Mouse (Mus musculus) midbrain, embryonic 10.5 days (tissue): ENCODE data around the gene Ndufb6. TPM values are rescaled to one million over a fixed set of nuclear protein-coding genes. Genes with fewer than 3 reads are reported as not detected.

Experiments
- DNase-seq: peaks from one replicate; pipeline ENCODE4 v3.0.0-alpha.2; 2017; ENCODE audit warnings: low spot score
- H3K27ac ChIP-seq: fragments of 300-500 bp; sonication (generic); replicated peaks from 2 replicates; pipeline ENCODE4 v1.5.1; 2016; ENCODE audit warnings: mild to moderate bottlenecking
- H3K27me3 ChIP-seq: fragments of 300-500 bp; sonication (generic); 2 replicates; pipeline ENCODE4 v1.6.1; 2016; ENCODE audit warnings: low read depth, mild to moderate bottlenecking; ENCODE audit not compliant: poor library complexity, severe bottlenecking
- H3K36me3 ChIP-seq: fragments of 300-500 bp; sonication (generic); 2 replicates; pipeline ENCODE4 v1.6.1; 2016; ENCODE audit warnings: mild to moderate bottlenecking, moderate library complexity
- H3K4me1 ChIP-seq: fragments of 300-500 bp; sonication (generic); 2 replicates; pipeline ENCODE4 v1.6.1; 2016
- H3K4me3 ChIP-seq: fragments of 300-500 bp; sonication (generic); 2 replicates; pipeline ENCODE4 v1.5.1; 2016; ENCODE audit warnings: mild to moderate bottlenecking, moderate library complexity
- H3K9me3 ChIP-seq: fragments of 300-500 bp; sonication (generic); replicated peaks from 2 replicates; pipeline ENCODE4 v1.6.1; 2016; ENCODE audit warnings: mild to moderate bottlenecking
- WGBS: fragments of 180-500 bp; shearing (Covaris S2); methylation state at CpG from one replicate; pipeline ENCODE4 v1.1.7; 2016; 5-methylcytosine and 5-hydroxymethylcytosine counted together
- polyA plus RNA-seq: library from polyadenylated mRNA; unstranded; fragments of >200 nt; fragmentation: Nextera tagmentation; extraction: Ambion mirVana; gene quantifications from 2 replicates; pipeline ENCODE4 v1.2.1, GENCODE M21; 2016

The Ndufb6 gene
- polyA plus RNA-seq, 1 experiment from 2014 or later = 311 TPM

DNA sequence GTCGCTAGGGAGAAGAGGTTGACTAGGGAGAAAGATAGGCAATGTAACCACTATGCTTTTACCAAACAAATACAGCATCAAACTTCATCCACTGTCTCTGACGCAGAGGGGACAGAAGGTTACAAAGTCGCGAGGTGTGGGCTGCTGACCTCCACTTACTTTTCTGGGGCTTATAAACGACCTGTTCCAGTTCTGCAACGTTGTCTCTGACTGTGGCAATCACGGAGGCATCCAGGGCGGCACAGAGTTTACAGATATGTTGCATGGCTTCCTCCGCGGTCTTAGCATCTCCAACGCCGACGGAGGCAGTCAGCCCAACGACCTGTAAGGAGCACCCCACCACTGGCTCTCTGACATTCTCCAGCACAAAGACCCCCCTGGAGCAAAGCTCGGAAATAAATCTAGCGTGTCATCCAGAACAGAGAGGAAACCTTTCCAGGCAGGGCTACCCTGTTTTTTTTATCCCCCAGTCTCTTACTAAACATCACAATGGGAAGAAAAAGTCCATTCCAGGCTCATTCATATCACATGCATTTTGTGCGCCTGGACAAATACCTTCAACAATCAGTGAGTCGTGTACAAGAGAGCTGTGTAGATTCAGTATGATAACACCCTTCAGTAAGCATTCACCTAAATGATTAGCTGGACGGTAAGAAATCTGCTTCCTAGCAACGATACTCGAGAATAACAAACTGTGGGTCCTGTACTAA is 57.2 kb downstream of the Ndufb6 start:
- no peak overlapping the region for H3K4me3 ChIP-seq
- DNase-seq = no peak
- WGBS = 55% methylated on average over 21 of the region's 21 CpGs
- no peaks in the 10 kb centered on the region for H3K9me3 ChIP-seq
- H3K36me3 ChIP-seq = no peaks in the 10 kb centered on the region
- H3K4me1 ChIP-seq = peaks cover 19% of the 10 kb centered on the region
- H3K27me3 ChIP-seq = peaks cover 8% of the 10 kb centered on the region; the same call in 1 of the 2 replicates
- no peak overlapping the region for H3K27ac ChIP-seq

DNA sequence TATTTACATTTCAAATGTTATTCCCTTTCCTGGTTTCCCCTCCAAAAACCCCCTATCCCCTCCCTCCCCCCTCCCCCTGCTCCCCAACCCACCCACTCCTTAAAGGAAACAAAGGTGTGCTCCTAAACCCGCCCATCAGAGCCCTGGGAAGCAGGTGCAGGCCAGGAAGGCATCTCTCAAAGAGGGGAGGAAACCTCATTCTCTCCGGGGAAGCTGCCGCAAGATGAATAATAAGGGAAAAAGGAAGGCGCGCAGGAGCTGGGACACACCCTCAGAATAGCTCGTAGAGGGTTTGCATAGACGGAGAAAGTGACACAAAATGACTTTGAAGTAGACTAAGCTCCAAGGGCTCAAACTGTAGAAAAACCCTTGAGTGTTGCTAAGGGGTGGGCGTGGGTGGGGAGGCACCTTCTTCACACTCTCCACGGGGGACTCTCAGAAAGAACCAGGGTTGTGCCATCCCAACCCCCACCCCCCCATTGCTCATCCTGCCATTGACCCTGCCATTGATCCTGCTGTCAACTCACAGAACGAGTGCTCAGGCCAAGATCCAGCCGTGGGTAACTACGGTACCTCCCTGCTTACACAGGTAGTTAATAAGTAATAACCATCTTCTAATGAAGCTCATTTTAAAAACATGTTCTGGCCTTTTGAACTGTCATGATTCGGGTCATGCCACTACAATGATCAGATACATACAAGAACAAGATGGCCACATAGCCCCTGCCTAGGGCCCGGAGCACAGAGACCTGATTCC is 58.0 kb downstream of the Ndufb6 start:
- Histone ChIP-seq H3K36me3 (no peaks in the 10 kb centered on the region), H3K9me3 (no peaks in the 10 kb centered on the region), H3K4me3 (no peak overlapping the region), H3K27ac (no peak overlapping the region), H3K27me3 (peaks cover 8% of the 10 kb centered on the region; the same call in 1 of the 2 replicates), H3K4me1 (peaks cover 19% of the 10 kb centered on the region)
- WGBS = 45% methylated on average over 14 of the region's 14 CpGs
- no peak for DNase-seq

Other genes with a start within 250 kb of the Ndufb6 start
- 58.0 and 59.7 TPM in 2 replicates for gene Aco1, start 136.3 kb downstream of the Ndufb6 start, polyA plus RNA-seq
- gene Ddx58, start 39.6 kb downstream of the Ndufb6 start, polyA plus RNA-seq = 2.6 and 3.4 TPM in 2 replicates
- gene Smim27, start 9.8 kb downstream of the Ndufb6 start, polyA plus RNA-seq = 24.4 and 28.6 TPM in 2 replicates
- gene Topors, start 9.6 kb downstream of the Ndufb6 start, polyA plus RNA-seq = 45.4 and 46.9 TPM in 2 replicates
- 0.20 and 0.21 TPM in 2 replicates for gene Tmem215, start 192.8 kb upstream of the Ndufb6 start, polyA plus RNA-seq